Comparison of ENCODE assay signal across 30 mouse cellular contexts in the genomic region with DNA sequence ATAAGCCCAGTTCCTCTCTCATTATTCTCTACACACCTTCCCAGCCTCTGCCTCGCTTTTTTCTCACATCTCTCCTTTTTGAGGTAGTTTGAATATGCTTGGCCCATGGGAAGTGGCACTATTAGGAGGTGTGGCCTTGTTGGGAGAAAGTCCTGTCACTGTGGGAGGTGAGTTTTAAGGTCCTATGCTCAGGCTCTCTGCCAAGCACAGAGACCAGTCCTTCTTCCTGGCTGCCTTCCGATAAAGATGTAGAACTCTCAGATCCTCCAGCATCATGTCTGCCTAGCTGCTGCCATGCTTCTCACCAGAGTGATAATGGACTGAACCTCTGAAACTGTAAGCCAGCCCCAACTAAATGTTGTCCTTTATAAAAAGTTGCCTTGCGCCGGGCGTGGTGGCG. TPM values are rescaled to one million over a fixed set of nuclear protein-coding genes. Genes with fewer than 3 reads are reported as not detected.
A peak's percentile ranks its signal among the peaks of the same experiment; 100 is the strongest.
DNase-seq lines count a peak whose midpoint lies in the region; ATAC-seq and TF ChIP-seq lines count a peak whose summit lies in the region.
"Had no signal": no experiment of that assay in that cellular context is flagged by ENCODE, and none has a peak within 500 bp of the region (broad histone marks: within the 10 kb centered on the region; RNA-seq: fewer than 3 reads in every experiment).

No protein-coding gene starts in this region.

- no peak overlapping the region for H3K9ac ChIP-seq in heart, adult 2 months (ENCODE audit: low read depth, low read length)
- no peak overlapping the region for H3K9ac ChIP-seq in kidney, embryonic 14.5 days (ENCODE audit: low read depth, low read length)
- H3K9ac ChIP-seq in midbrain, embryonic 11.5 days (ENCODE audit: low read length) = no peak overlapping the region
- H3K9ac ChIP-seq in midbrain, embryonic 16.5 days (ENCODE audit: low read depth, low read length) = no peak overlapping the region
- H3K9ac ChIP-seq: forebrain, embryonic 13.5 days; heart, embryonic 12.5 days; heart, embryonic 15.5 days; hindbrain, embryonic 13.5 days had no signal

- no peak overlapping the region for H3K4me2 ChIP-seq in kidney, embryonic 14.5 days (replicated peaks; ENCODE audit: low read depth, low read length)
- H3K4me2 ChIP-seq in midbrain, embryonic 11.5 days = no peak overlapping the region
- no peak overlapping the region for H3K4me2 ChIP-seq in midbrain, embryonic 16.5 days (ENCODE audit: low read length)
- H3K4me2 ChIP-seq: forebrain, embryonic 13.5 days; heart, embryonic 12.5 days; heart, embryonic 15.5 days; hindbrain, embryonic 13.5 days had no signal

- TF ChIP-seq CTCF in heart, adult 2 months (IDR thresholded peaks at IDR 0.05) = no peak
- TF ChIP-seq CTCF in kidney, adult 2 months (conservative IDR thresholded peaks at IDR 0.05; ENCODE audit: insufficient read depth, insufficient read length, low read depth, low read length) = no peak

- H3K9me3 ChIP-seq in kidney, embryonic 14.5 days (ENCODE audit: control insufficient read depth, low read length) = no peaks in the 10 kb centered on the region
- H3K9me3 ChIP-seq in midbrain, embryonic 11.5 days (ENCODE audit: control insufficient read depth, low read length) = no peaks in the 10 kb centered on the region
- H3K9me3 ChIP-seq in midbrain, embryonic 16.5 days (replicated peaks; ENCODE audit: control insufficient read depth, low read length, poor library complexity, severe bottlenecking) = no peaks in the 10 kb centered on the region
- H3K9me3 ChIP-seq: forebrain, embryonic 10.5 days; forebrain, embryonic 13.5 days; heart, embryonic 12.5 days; heart, embryonic 15.5 days; hindbrain, embryonic 13.5 days had no signal

- peaks cover 16% of the 10 kb centered on the region for H3K79me2 ChIP-seq in heart, adult 2 months (replicated peaks; ENCODE audit: control insufficient read depth, insufficient read depth, low read length)

- no peaks in the 10 kb centered on the region for H3K27me3 ChIP-seq in heart, adult 2 months (ENCODE audit: control insufficient read depth, insufficient read depth, low read length)
- no peaks in the 10 kb centered on the region for H3K27me3 ChIP-seq in kidney, adult 2 months (replicated peaks; ENCODE audit: control insufficient read depth, insufficient read depth, low read length)
- H3K27me3 ChIP-seq in kidney, embryonic 14.5 days (ENCODE audit: control insufficient read depth, insufficient read depth, low read length) = no peaks in the 10 kb centered on the region
- H3K27me3 ChIP-seq in midbrain, embryonic 11.5 days (ENCODE audit: control insufficient read depth, insufficient read depth, low read length) = no peaks in the 10 kb centered on the region
- H3K27me3 ChIP-seq in midbrain, embryonic 16.5 days (ENCODE audit: control insufficient read depth, insufficient read depth, low read depth, low read length) = no peaks in the 10 kb centered on the region
- H3K27me3 ChIP-seq: forebrain, embryonic 13.5 days; heart, embryonic 12.5 days; heart, embryonic 15.5 days; hindbrain, embryonic 13.5 days had no signal

- 90% methylated on average over 6 of the region's 6 CpGs for WGBS in heart, adult 2 months
- 85% methylated on average over 6 of the region's 6 CpGs for WGBS in kidney, adult 2 months
- WGBS in kidney, embryonic 14.5 days = 93% methylated on average over 6 of the region's 6 CpGs
- WGBS in midbrain, embryonic 11.5 days = 97% methylated on average over 6 of the region's 6 CpGs
- 94% methylated on average over 6 of the region's 6 CpGs for WGBS in midbrain, embryonic 16.5 days

- no peak for TF ChIP-seq POLR2A in heart, adult 2 months (IDR thresholded peaks at IDR 0.05; ENCODE audit: insufficient read depth, low read depth, low read length)
- no peak for TF ChIP-seq POLR2A in kidney, adult 2 months (IDR thresholded peaks at IDR 0.05; ENCODE audit: low read depth, low read length)

- H3K27ac ChIP-seq in heart, adult 2 months = no peak overlapping the region
- H3K27ac ChIP-seq in kidney, adult 2 months (ENCODE audit: insufficient read depth, low read depth, low read length) = no peak overlapping the region
- no peak overlapping the region for H3K27ac ChIP-seq in kidney, embryonic 14.5 days (ENCODE audit: low read depth, low read length)
- H3K27ac ChIP-seq in midbrain, embryonic 11.5 days (ENCODE audit: low read depth, low read length) = no peak overlapping the region
- H3K27ac ChIP-seq in midbrain, embryonic 16.5 days (ENCODE audit: low read length) = no peak overlapping the region
- H3K27ac ChIP-seq: forebrain, embryonic 10.5 days; forebrain, embryonic 13.5 days; heart, embryonic 15.5 days; hindbrain, embryonic 10.5 days; hindbrain, embryonic 13.5 days had no signal

- no peaks in the 10 kb centered on the region for H3K36me3 ChIP-seq in heart, adult 2 months (ENCODE audit: control insufficient read depth, insufficient read depth, low read length)
- no peaks in the 10 kb centered on the region for H3K36me3 ChIP-seq in kidney, adult 2 months (ENCODE audit: control insufficient read depth, insufficient read depth, low read length)
- H3K36me3 ChIP-seq in kidney, embryonic 14.5 days (ENCODE audit: control insufficient read depth, insufficient read depth, low read length) = peaks cover 4% of the 10 kb centered on the region; the same call in 1 of the 2 replicates
- 0 out of 2 replicates have a peak, but pooled peaks cover 4% of the 10 kb centered on the region for H3K36me3 ChIP-seq in midbrain, embryonic 11.5 days (ENCODE audit: control insufficient read depth, insufficient read depth, low read length)
- H3K36me3 ChIP-seq in midbrain, embryonic 16.5 days (ENCODE audit: control insufficient read depth, insufficient read depth, low read length) = no peaks in the 10 kb centered on the region
- H3K36me3 ChIP-seq: heart, embryonic 15.5 days had no signal

- DNase-seq in heart, adult 11 months = peak; percentile 75
- no peak for DNase-seq in heart, adult 2 months
- peak; percentile 79 for DNase-seq in kidney, adult 2 months
- DNase-seq in midbrain, embryonic 11.5 days (ENCODE audit: low spot score, missing footprints) = peak; percentile 21
- DNase-seq in neural tube, embryonic 10.5 days (ENCODE audit: extremely low spot score, low spot score) = no peak
- no peak for DNase-seq in urinary bladder, postnatal 10 days (ENCODE audit: low spot score)
- DNase-seq: adrenal gland, adult 8-10 months; adrenal gland, postnatal 25 days; cerebellum, adult 11-12 months; cerebellum, adult 8-10 months; cerebellum, postnatal 10 days; cerebellum, postnatal 36 days; gastrocnemius, postnatal 10 days; gastrocnemius, postnatal 36 days; heart, postnatal 10 days; heart, postnatal 36 days had no signal

- intact Hi-C loops in heart, adult 2 months (cut with DNase I) = no loop called here

- H3K4me3 ChIP-seq in heart, adult 2 months = no peak overlapping the region
- no peak overlapping the region for H3K4me3 ChIP-seq in kidney, adult 2 months (ENCODE audit: insufficient read depth, low read depth, low read length)
- no peak overlapping the region for H3K4me3 ChIP-seq in kidney, embryonic 14.5 days (ENCODE audit: low read length)
- H3K4me3 ChIP-seq in midbrain, embryonic 11.5 days (ENCODE audit: low read depth, low read length) = no peak overlapping the region
- no peak overlapping the region for H3K4me3 ChIP-seq in midbrain, embryonic 16.5 days (ENCODE audit: low read depth, low read length)
- H3K4me3 ChIP-seq: forebrain, embryonic 10.5 days; forebrain, embryonic 13.5 days; heart, embryonic 12.5 days; heart, embryonic 15.5 days; hindbrain, embryonic 10.5 days; hindbrain, embryonic 13.5 days had no signal

- peaks cover 2% of the 10 kb centered on the region for H3K4me1 ChIP-seq in heart, adult 2 months (ENCODE audit: control insufficient read depth, insufficient read depth, low read length)
- peaks cover 10% of the 10 kb centered on the region; the same call in 1 of the 2 replicates for H3K4me1 ChIP-seq in kidney, adult 2 months (ENCODE audit: control insufficient read depth, insufficient read depth, low read length)
- H3K4me1 ChIP-seq in kidney, embryonic 14.5 days (ENCODE audit: control insufficient read depth, insufficient read depth, low read length) = no peaks in the 10 kb centered on the region
- H3K4me1 ChIP-seq in midbrain, embryonic 11.5 days (ENCODE audit: control insufficient read depth, insufficient read depth, low read length) = no peaks in the 10 kb centered on the region
- H3K4me1 ChIP-seq in midbrain, embryonic 16.5 days (ENCODE audit: control insufficient read depth, insufficient read depth, low read length) = no peaks in the 10 kb centered on the region
- H3K4me1 ChIP-seq: forebrain, embryonic 10.5 days; forebrain, embryonic 13.5 days; heart, embryonic 12.5 days; hindbrain, embryonic 10.5 days had no signal

- no peak for TF ChIP-seq EP300 in heart, adult 2 months (IDR thresholded peaks at IDR 0.05; ENCODE audit: insufficient read depth, low read depth, low read length)

- no peak for ATAC-seq in kidney, embryonic 14.5 days (ENCODE audit: low FRiP score, low TSS enrichment)
- no peak for ATAC-seq in midbrain, embryonic 11.5 days (ENCODE audit: low FRiP score)
- ATAC-seq in midbrain, embryonic 16.5 days = no peak
- ATAC-seq: activated CD4-positive, CD25-positive, alpha-beta regulatory T cell, adult 4 months; forebrain, embryonic 13.5 days; forebrain, embryonic 16.5 days had no signal

RNA-seq across cellular contexts. Expression of gene Appbp2, which starts 12.4 kb away (rescaled TPM):
- 10 to 100 TPM; 14.6 to 16.1 TPM for total RNA-seq in heart, adult 2 months (2021)
- polyA plus RNA-seq in heart, adult 2 months (2012; rRNA removed) = 6.8 and 12.0 TPM in 2 replicates
- 10.5 and 11.5 TPM in 2 replicates for polyA plus RNA-seq in kidney, adult 2 months (2012; rRNA removed)
- 44.2 and 64.6 TPM in 2 replicates for polyA plus RNA-seq in kidney, embryonic 14.5 days (2014; fragmentation: Nextera tagmentation; extraction: Ambion mirVana)
- polyA plus RNA-seq in midbrain, embryonic 11.5 days (2014; fragmentation: Nextera tagmentation; extraction: Ambion mirVana) = 63.5 and 69.3 TPM in 2 replicates
- 44.5 and 46.7 TPM in 2 replicates for polyA plus RNA-seq in midbrain, embryonic 16.5 days (2015; fragmentation: Nextera tagmentation; extraction: Ambion mirVana)

RNA-seq across cellular contexts. Expression of gene 1700125H20Rik, which starts 52.4 kb away (rescaled TPM):
- total RNA-seq in heart, adult 2 months (2021) = not detected
- not detected in 2 replicates for polyA plus RNA-seq in heart, adult 2 months (2012; rRNA removed)
- not detected in 2 replicates for polyA plus RNA-seq in kidney, adult 2 months (2012; rRNA removed)
- polyA plus RNA-seq in kidney, embryonic 14.5 days (2014; fragmentation: Nextera tagmentation; extraction: Ambion mirVana) = not detected in 2 replicates
- 0.25 and 0.27 TPM in 2 replicates for polyA plus RNA-seq in midbrain, embryonic 11.5 days (2014; fragmentation: Nextera tagmentation; extraction: Ambion mirVana)
- 0.44 and 0.48 TPM in 2 replicates for polyA plus RNA-seq in midbrain, embryonic 16.5 days (2015; fragmentation: Nextera tagmentation; extraction: Ambion mirVana)
- total RNA-seq: ES-E14; gastrocnemius, adult 18-20 months; gastrocnemius, postnatal 10 days; gastrocnemius, postnatal 36 days; heart, postnatal 10 days; heart, postnatal 36 days had no signal
- polyA plus RNA-seq: activated CD4-positive, CD25-positive, alpha-beta regulatory T cell, adult 4 months; cortical plate, adult 2 months; embryonic facial prominence, embryonic 11.5 days; heart, embryonic 12.5 days; heart, embryonic 15.5 days had no signal

Comparison
In these comparisons a context has a peak if more than half of its experiments do, and no peak if none do; other contexts are left out.
1. DNase-seq: peak in heart, adult 11 months (single experiment), kidney, adult 2 months (single experiment) and midbrain, embryonic 11.5 days (single experiment); none in heart, adult 2 months (0 of 2), neural tube, embryonic 10.5 days (single experiment) and urinary bladder, postnatal 10 days (single experiment).